Mouse (Mus musculus) neutrophil, adult 5-6 weeks (primary cell): ENCODE results near the gene Slc23a3. TPM values are rescaled to one million over a fixed set of nuclear protein-coding genes. Genes with fewer than 3 reads are reported as not detected.

Source experiments
- ATAC-seq: fragments of 151-379, 151-347 bp; 2 replicates; pipeline ENCODE4 v1.8.0; 2017; ENCODE audit warnings: mild to moderate bottlenecking, moderate TSS enrichment; ENCODE audit not compliant: insufficient number of reproducible peaks, poor library complexity, low FRiP score, severe bottlenecking; ENCODE audit errors: extremely low read depth
- total RNA-seq: library from RNA; stranded (forward); fragments of 200-1000 nt; gene quantifications from 2 replicates; pipeline ENCODE4 v1.2.3, GENCODE M21; 2017

Slc23a3 gene
- 0.37 TPM in 1 of 2 replicates, not detected in the other for total RNA-seq

GRCm38 (mm10) chr1:75133421-75134207 is at the start of gene Slc23a3:
TSS of gene Slc23a3 (minus strand) at chr1:75133890.
- ATAC-seq: no peak

GRCm38 (mm10) chr1:75182160-75182559 is 48.5 kb upstream of the Slc23a3 start:
- no peak for ATAC-seq

GRCm38 (mm10) chr1:75181377-75181870 is 47.7 kb upstream of the Slc23a3 start:
- ATAC-seq: no peak

GRCm38 (mm10) chr1:75180741-75181140 is 47.1 kb upstream of the Slc23a3 start:
- no peak for ATAC-seq

GRCm38 (mm10) chr1:75180105-75180590 is 46.5 kb upstream of the Slc23a3 start, which contains the start of gene Abcb6:
TSS of gene Abcb6 (minus strand) at chr1:75180392.
- peak; percentile 86 for ATAC-seq

GRCm38 (mm10) chr1:75179334-75180104 is 45.8 kb upstream of the Slc23a3 start:
- ATAC-seq: no peak

- ATAC-seq: peak; percentile 91
Observed at GRCm38 (mm10) chr1:75168472-75169464, 35.1 kb upstream of the Slc23a3 start, which contains the start of gene Zfand2b. TSS of gene Zfand2b (plus strand) at chr1:75168646.

GRCm38 (mm10) chr1:75168093-75168471 is 34.4 kb upstream of the Slc23a3 start:
- no peak for ATAC-seq

GRCm38 (mm10) chr1:75160256-75160617 is 26.5 kb upstream of the Slc23a3 start:
- no peak for ATAC-seq

GRCm38 (mm10) chr1:75159540-75160255 is 26.0 kb upstream of the Slc23a3 start:
- ATAC-seq: no peak

GRCm38 (mm10) chr1:75158990-75159389 is 25.3 kb upstream of the Slc23a3 start:
- ATAC-seq: no peak

- no peak for ATAC-seq
Observed at GRCm38 (mm10) chr1:75155837-75156236, 22.1 kb upstream of the Slc23a3 start.

- no peak for ATAC-seq
Observed at GRCm38 (mm10) chr1:75148727-75149126, 15.0 kb upstream of the Slc23a3 start.

- ATAC-seq: no peak
Observed at GRCm38 (mm10) chr1:75147411-75148135, 13.9 kb upstream of the Slc23a3 start.

GRCm38 (mm10) chr1:75145589-75145988 is 11.9 kb upstream of the Slc23a3 start:
- ATAC-seq: no peak

GRCm38 (mm10) chr1:75142301-75143261 is 8.9 kb upstream of the Slc23a3 start, which contains the start of the genes Cnppd1 and Retreg2:
TSS of gene Cnppd1 (minus strand) at chr1:75142711.
TSS of gene Retreg2 (plus strand) at chr1:75142778.
- peak; percentile 62 for ATAC-seq
